Mouse (Mus musculus): ENCODE measurements around the gene Pim2.
"Not testable (repeated sequence)": the region's sequence is repeated elsewhere in the genome, so short reads cannot be mapped to it uniquely, and the experiment has no call there.

Gene Pim2

GRCm38 (mm10) chrX:7907735-7908134 lies 29.7 kb downstream of the Pim2 start, which contains the start of gene Gm10491:
Gm10491 (minus strand) TSS chrX:7907835.
- DNase-seq (ENCODE audit: low read depth, low spot score) = no peak

- DNase-seq (ENCODE audit: low read depth, low spot score) = not testable (repeated sequence)
Measured at GRCm38 (mm10) chrX:7909242-7909641, 31.2 kb downstream of the Pim2 start, which contains the start of gene Gm10490. Gm10490 (plus strand) TSS chrX:7909542.

- DNase-seq (ENCODE audit: low read depth, low spot score) = no peak
Measured at GRCm38 (mm10) chrX:7910473-7910872, 32.4 kb downstream of the Pim2 start.

- not testable (repeated sequence) for DNase-seq (ENCODE audit: low read depth, low spot score)
Measured at GRCm38 (mm10) chrX:7915669-7916068, 37.6 kb downstream of the Pim2 start.

- DNase-seq (ENCODE audit: low read depth, low spot score) = not testable (repeated sequence)
Measured at GRCm38 (mm10) chrX:7917960-7918359, 39.9 kb downstream of the Pim2 start.

GRCm38 (mm10) chrX:7919601-7920383 lies 41.7 kb downstream of the Pim2 start, which contains the start of gene Pcsk1n:
Pcsk1n (plus strand) TSS chrX:7919822.
- DNase-seq (ENCODE audit: low read depth, low spot score) = peak; percentile 24

- no peak for DNase-seq (ENCODE audit: low read depth, low spot score)
Measured at GRCm38 (mm10) chrX:7922032-7922431, 44.0 kb downstream of the Pim2 start.

- DNase-seq (ENCODE audit: low read depth, low spot score) = no peak
Measured at GRCm38 (mm10) chrX:7926266-7926665, 48.2 kb downstream of the Pim2 start.

- DNase-seq (ENCODE audit: low read depth, low spot score) = no peak
Measured at GRCm38 (mm10) chrX:7927116-7927515, 49.1 kb downstream of the Pim2 start.

- no peak for DNase-seq (ENCODE audit: low read depth, low spot score)
Measured at GRCm38 (mm10) chrX:7928270-7928790, 50.3 kb downstream of the Pim2 start, which contains the start of gene Eras. Eras (minus strand) TSS chrX:7928607.
